Mouse (Mus musculus) midbrain, postnatal 0 days (tissue): ENCODE measurements around the gene Tcp10a. TPM values are rescaled to one million over a fixed set of nuclear protein-coding genes. Genes with fewer than 3 reads are reported as not detected.
A peak's percentile ranks its signal among the peaks of the same experiment; 100 is the strongest.
"Not testable (repeated sequence)": the region's sequence is repeated elsewhere in the genome, so short reads cannot be mapped to it uniquely, and the experiment has no call there.

ENCODE experiments used
- ATAC-seq: fragments of 200-750 bp; cut with Nextera tagmentation; 2 replicates; pipeline ENCODE4 v1.8.0; 2017; ENCODE audit warnings: moderate number of reproducible peaks, mild to moderate bottlenecking, moderate TSS enrichment, moderate library complexity; ENCODE audit not compliant: low FRiP score
- DNase-seq: peaks from one replicate; pipeline ENCODE4 v3.0.0-alpha.2; 2015; ENCODE audit warnings: low spot score
- H3K27ac ChIP-seq: fragments of 300-500 bp; sonication (generic); 2 replicates; pipeline ENCODE4 v1.5.1; 2014; ENCODE audit warnings: low read depth, mild to moderate bottlenecking, low read length, mixed read lengths
- H3K27me3 ChIP-seq: fragments of 300-500 bp; sonication (generic); 2 replicates; pipeline ENCODE4 v1.6.1; 2014; ENCODE audit warnings: low read length, control low read depth, mixed read lengths; ENCODE audit not compliant: insufficient read depth
- H3K36me3 ChIP-seq: fragments of 300-500 bp; sonication (generic); 2 replicates; pipeline ENCODE4 v1.6.1; 2014; ENCODE audit warnings: low read length, control low read depth, mixed read lengths; ENCODE audit not compliant: insufficient read depth
- H3K4me1 ChIP-seq: fragments of 300-500 bp; sonication (generic); 2 replicates; pipeline ENCODE4 v1.6.1; 2014; ENCODE audit warnings: mild to moderate bottlenecking, control low read depth, antibody characterized with exemption, low read length, mixed read lengths; ENCODE audit not compliant: insufficient read depth
- H3K4me2 ChIP-seq: fragments of 300-500 bp; sonication (generic); 2 replicates; pipeline ENCODE4 v1.6.1; 2014; ENCODE audit warnings: low read depth, mild to moderate bottlenecking, low read length, mixed read lengths; ENCODE audit not compliant: poor library complexity, severe bottlenecking
- H3K4me3 ChIP-seq: fragments of 300-500 bp; sonication (generic); 2 replicates; pipeline ENCODE4 v1.5.1; 2014; ENCODE audit warnings: low read depth, mild to moderate bottlenecking, low read length, moderate library complexity
- H3K9ac ChIP-seq: fragments of 300-500 bp; sonication (generic); replicated peaks from 2 replicates; pipeline ENCODE4 v1.6.1; 2014; ENCODE audit warnings: mild to moderate bottlenecking, low read length, moderate library complexity, mixed read lengths; ENCODE audit not compliant: poor library complexity, severe bottlenecking
- H3K9me3 ChIP-seq: fragments of 300-500 bp; sonication (generic); 2 replicates; pipeline ENCODE4 v1.6.1; 2016; ENCODE audit warnings: low read length, control low read depth
- WGBS: fragments of 180-500 bp; shearing (Covaris S2); extraction: QIAGEN DNeasy Blood & Tissue Kit; methylation state at CpG from one replicate; pipeline ENCODE4 v1.1.7; 2014; 5-methylcytosine and 5-hydroxymethylcytosine counted together
- polyA plus RNA-seq: library from polyadenylated mRNA; unstranded; fragments of >200 nt; fragmentation: Nextera tagmentation; extraction: Ambion mirVana; gene quantifications from 2 replicates; pipeline ENCODE4 v1.2.1, GENCODE M21; 2015
- total RNA-seq: library from RNA; depleted of rRNA; stranded (reverse); fragments of >200 nt; gene quantifications from 2 replicates; pipeline ENCODE4 v1.2.3, GENCODE M21; 2014

The Tcp10a gene
- total and polyA plus RNA-seq, 2 experiments from 2014 or later, result 0.11 TPM; not detected in 1

GRCm38 (mm10) chr17:7376951-7377700 lies 52.7 kb downstream of the Tcp10a start:
- not testable (repeated sequence) for H3K36me3 ChIP-seq, DNase-seq, H3K27ac ChIP-seq, H3K4me1 ChIP-seq, H3K9ac ChIP-seq, H3K27me3 ChIP-seq, H3K9me3 ChIP-seq, H3K4me3 ChIP-seq, H3K4me2 ChIP-seq
- WGBS, result 100% methylated on average over 1 of the region's 3 CpGs
- ATAC-seq, result 0 out of 2 replicates have a peak, but pooled peaks have one; percentile 42

DNA sequence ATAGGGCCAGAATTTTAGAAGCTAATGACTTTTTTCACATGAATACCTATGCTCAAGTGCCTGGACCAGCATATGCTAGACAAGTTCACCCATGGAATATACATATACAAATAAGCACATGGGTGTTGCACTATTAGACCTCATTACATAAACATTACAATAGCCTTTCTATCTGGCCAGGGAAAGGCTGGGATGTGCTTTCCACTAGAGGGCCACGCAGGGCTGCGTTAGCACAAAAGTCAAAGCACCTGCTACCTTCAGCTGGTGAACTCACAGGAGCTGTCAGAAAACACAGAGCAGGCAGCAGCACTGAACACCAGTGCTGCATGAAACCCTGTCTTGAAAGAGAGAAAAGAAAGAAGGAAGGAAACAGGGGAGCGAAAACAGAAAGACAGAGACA lies 53.5 kb downstream of the Tcp10a start:
- 33% methylated on average over 1 of the region's 3 CpGs for WGBS
- not testable (repeated sequence) for H3K4me2 ChIP-seq, H3K9ac ChIP-seq, H3K4me3 ChIP-seq, H3K36me3 ChIP-seq, H3K27ac ChIP-seq, H3K4me1 ChIP-seq, H3K27me3 ChIP-seq, DNase-seq, H3K9me3 ChIP-seq
- ATAC-seq, result 0 out of 2 replicates have a peak, but pooled peaks have one; percentile 25

- not testable (repeated sequence) for H3K27ac ChIP-seq, H3K4me1 ChIP-seq, H3K4me2 ChIP-seq, H3K9me3 ChIP-seq, DNase-seq, H3K27me3 ChIP-seq, H3K4me3 ChIP-seq, ATAC-seq, H3K9ac ChIP-seq, H3K36me3 ChIP-seq
- 90% methylated on average over 1 of the region's 3 CpGs for WGBS
Measured at GRCm38 (mm10) chr17:7382711-7383110, 58.3 kb downstream of the Tcp10a start.

DNA sequence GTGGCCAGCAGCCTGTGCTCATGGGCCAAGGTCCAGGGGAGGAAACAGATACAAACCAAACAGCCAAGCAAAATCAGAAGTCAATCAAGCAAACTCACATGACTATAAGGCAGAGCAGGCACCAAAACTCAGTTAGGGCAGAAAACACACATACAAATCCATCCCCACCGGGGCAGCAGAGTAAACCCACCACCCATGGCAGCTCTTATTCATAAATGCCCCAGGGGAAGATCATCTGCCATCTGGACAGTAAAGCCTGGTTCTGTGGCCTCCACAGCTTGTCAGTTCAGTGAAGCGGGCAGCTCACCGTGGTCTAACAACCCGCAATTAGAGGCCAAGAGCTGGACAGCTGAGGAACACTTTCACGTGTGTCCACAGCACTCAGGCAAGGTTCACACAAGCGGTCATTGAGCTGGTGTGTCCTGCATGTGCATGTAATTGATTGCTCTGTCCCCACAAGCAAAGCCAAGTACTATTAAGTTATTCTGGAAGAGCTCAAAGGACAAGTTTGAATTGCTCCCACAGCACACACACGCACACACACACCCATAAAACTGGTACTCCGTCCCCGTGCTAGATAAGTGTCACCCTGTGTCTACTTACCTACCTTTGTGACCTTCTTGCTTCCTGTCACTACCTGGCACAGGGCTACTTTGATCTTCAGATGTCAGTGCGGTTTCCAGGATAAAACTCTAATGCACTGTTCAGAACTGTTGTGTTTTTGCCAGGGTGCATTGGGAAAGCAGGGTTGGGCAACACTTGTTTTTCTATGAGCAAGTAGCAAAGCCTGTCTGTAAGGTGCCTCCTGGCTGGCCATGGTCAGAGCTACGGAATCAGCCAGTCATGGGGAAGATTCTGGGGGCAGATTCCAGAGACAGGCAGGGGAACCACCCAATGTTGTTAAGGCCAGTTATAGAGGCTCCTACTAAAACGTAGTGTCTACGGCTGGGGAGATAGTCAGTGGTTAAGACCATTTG lies 59.0 kb downstream of the Tcp10a start:
- not testable (repeated sequence) for H3K4me3 ChIP-seq, H3K9ac ChIP-seq, H3K9me3 ChIP-seq, H3K27me3 ChIP-seq, H3K4me2 ChIP-seq, H3K36me3 ChIP-seq, ATAC-seq, DNase-seq, H3K4me1 ChIP-seq, H3K27ac ChIP-seq
- WGBS, result 82% methylated on average over 7 of the region's 13 CpGs

- not testable (repeated sequence) for H3K27me3 ChIP-seq, H3K9me3 ChIP-seq, H3K36me3 ChIP-seq, H3K27ac ChIP-seq, H3K4me3 ChIP-seq, ATAC-seq, H3K9ac ChIP-seq, H3K4me2 ChIP-seq, H3K4me1 ChIP-seq, DNase-seq
- 70% methylated on average over 3 of the region's 3 CpGs for WGBS
Measured at GRCm38 (mm10) chr17:7385364-7385763, 60.9 kb downstream of the Tcp10a start, which contains the start of gene Unc93a2. Unc93a2 (minus strand) TSS chr17:7385464.

- not testable (repeated sequence) for ATAC-seq, H3K27ac ChIP-seq, H3K4me1 ChIP-seq, H3K9me3 ChIP-seq, H3K4me2 ChIP-seq, H3K27me3 ChIP-seq, H3K9ac ChIP-seq, H3K4me3 ChIP-seq, H3K36me3 ChIP-seq
- peak; percentile 54 for DNase-seq
- WGBS, result 65% methylated on average over 8 of the region's 8 CpGs
Measured at GRCm38 (mm10) chr17:7386016-7386415, 61.6 kb downstream of the Tcp10a start.

DNA sequence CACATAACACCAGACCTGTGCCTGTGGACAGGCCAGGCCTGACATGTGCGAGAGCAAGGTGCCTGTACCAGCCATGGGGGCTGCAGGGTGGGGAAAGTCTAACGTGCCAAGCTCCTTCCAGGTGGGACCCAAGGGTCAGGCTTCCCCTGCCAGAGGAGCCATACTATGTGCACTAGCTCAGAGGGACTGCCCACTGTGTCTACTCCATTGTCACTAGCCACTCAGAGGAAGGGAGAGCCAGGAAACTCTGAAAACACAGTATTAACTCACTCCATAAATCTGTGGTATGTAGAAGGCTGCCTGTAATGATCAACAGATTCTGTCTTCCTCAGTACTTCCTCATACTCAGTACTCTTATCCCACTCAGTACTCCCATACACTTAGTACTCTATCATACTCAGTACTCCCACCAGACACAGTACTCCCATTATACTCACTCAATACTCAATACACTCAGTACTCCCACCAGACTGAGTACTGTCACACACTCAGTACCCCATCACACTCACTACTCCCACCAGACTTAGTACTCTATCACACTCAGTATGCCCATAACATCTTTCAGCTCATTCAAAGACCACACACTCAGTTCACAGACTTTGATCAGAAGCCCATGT lies 64.0 kb downstream of the Tcp10a start:
- not testable (repeated sequence) for ATAC-seq, H3K9ac ChIP-seq
- no CpG with 5 or more reads among the region's 2 CpGs for WGBS

GRCm38 (mm10) chr17:7388958-7389356 lies 64.5 kb downstream of the Tcp10a start:
- not testable (repeated sequence) for H3K27ac ChIP-seq, H3K4me1 ChIP-seq, H3K36me3 ChIP-seq, H3K9me3 ChIP-seq, H3K27me3 ChIP-seq, H3K4me2 ChIP-seq, H3K9ac ChIP-seq, H3K4me3 ChIP-seq, ATAC-seq
- DNase-seq, result peak; percentile 51
- WGBS, result 76% methylated on average over 6 of the region's 8 CpGs

More for the DNA sequence above, 64.0 kb downstream of the Tcp10a start:
- not testable (repeated sequence) for H3K9me3 ChIP-seq, H3K4me2 ChIP-seq, H3K4me3 ChIP-seq, H3K27ac ChIP-seq, H3K4me1 ChIP-seq, DNase-seq, H3K27me3 ChIP-seq, H3K36me3 ChIP-seq
